Mouse (Mus musculus): ENCODE measurements at regions not wholly inside any gene's neighbourhood (a gene's known extent, or its start where the extent isn't known, plus 50 kb on each side); places are given as distances from the start of the nearest gene placed in this dataset.

- in situ Hi-C loops (cut with MboI, MseI) = loop anchor here in 1 of 2 experiments (10.0 kb wide), 1 partner anchor 1036 kb away; no protein-coding TSS in a partner anchor
Observed at GRCm38 (mm10) chr13:41541139-41541538, 54.0 kb upstream of the Nedd9 start.

GRCm38 (mm10) chr13:41546063-41546462 lies 58.9 kb upstream of the Nedd9 start:
- in situ Hi-C loops (cut with MboI, MseI) = loop anchor here in 1 of 2 experiments (10.0 kb wide), 1 partner anchor 1041 kb away; no protein-coding TSS in a partner anchor

DNA sequence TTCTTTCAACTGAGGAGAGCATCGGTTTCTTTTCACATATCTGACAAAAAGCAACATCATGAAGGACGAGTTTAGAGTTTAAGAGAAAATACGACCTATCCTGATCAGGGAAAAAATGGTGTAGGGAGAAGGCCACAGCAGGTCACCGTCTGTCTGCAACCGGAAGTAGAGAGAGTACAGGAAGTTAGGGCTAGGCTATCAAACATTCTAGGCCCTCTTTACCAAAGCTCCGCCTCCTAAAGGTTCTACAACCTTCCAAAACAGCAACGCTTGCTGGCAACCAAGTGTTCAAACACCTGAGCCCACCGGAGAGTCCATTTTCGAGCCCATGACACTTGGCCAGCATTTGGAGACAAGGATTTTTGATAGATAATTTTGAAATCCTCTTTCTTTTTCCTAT lies 59.2 kb upstream of the Tmem170b start:
- in situ Hi-C loops (cut with MboI, MseI) = loop anchor here in 1 of 2 experiments (10.0 kb wide), 1 partner anchor 1042 kb away; no protein-coding TSS in a partner anchor

DNA sequence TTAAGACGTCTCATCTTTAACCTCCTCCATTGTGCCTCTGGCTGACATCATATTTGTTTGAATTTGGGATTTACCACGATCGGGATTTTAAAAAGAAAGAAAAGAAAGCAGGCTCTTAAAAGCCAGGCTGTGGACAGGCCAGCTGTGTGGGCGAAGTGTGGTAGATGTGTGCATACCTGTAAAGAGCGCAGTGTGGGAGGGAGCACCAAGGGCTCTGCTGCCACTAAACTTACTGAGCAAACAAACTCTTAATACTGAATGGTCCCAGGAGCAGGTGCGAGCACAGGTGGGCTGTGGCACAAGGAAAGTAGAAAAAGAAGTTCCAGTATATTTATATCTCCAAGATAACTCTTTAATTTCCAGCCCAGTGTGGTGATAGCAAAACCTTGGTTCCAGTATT lies 56.4 kb upstream of the Tmem170b start:
- in situ Hi-C loops (cut with MboI, MseI) = loop anchor here in 1 of 2 experiments (10.0 kb wide), 1 partner anchor 1044 kb away; no protein-coding TSS in a partner anchor

GRCm38 (mm10) chr13:41550246-41550900 lies 55.3 kb upstream of the Tmem170b start:
- in situ Hi-C loops (cut with MboI, MseI) = no loop called here

- in situ Hi-C loops (cut with MboI, MseI) = no loop called here
Observed at GRCm38 (mm10) chr13:41551711-41552349, 53.9 kb upstream of the Tmem170b start.

GRCm38 (mm10) chr13:41554401-41554800 lies 51.3 kb upstream of the Tmem170b start:
- in situ Hi-C loops (cut with MboI, MseI) = no loop called here
